Mouse (Mus musculus) spleen, postnatal 36 days (tissue): ENCODE results near the gene Slc11a2.
"Not testable (repeated sequence)": the region's sequence is repeated elsewhere in the genome, so short reads cannot be mapped to it uniquely, and the experiment has no call there.

ENCODE experiments used
- DNase-seq, 2 experiments: peaks; one replicate each; pipeline ENCODE4 v3.0.0; 2022; ENCODE audit warnings: low spot score in 2 of 2, mixed read lengths in 1 of 2

The Slc11a2 gene

DNA sequence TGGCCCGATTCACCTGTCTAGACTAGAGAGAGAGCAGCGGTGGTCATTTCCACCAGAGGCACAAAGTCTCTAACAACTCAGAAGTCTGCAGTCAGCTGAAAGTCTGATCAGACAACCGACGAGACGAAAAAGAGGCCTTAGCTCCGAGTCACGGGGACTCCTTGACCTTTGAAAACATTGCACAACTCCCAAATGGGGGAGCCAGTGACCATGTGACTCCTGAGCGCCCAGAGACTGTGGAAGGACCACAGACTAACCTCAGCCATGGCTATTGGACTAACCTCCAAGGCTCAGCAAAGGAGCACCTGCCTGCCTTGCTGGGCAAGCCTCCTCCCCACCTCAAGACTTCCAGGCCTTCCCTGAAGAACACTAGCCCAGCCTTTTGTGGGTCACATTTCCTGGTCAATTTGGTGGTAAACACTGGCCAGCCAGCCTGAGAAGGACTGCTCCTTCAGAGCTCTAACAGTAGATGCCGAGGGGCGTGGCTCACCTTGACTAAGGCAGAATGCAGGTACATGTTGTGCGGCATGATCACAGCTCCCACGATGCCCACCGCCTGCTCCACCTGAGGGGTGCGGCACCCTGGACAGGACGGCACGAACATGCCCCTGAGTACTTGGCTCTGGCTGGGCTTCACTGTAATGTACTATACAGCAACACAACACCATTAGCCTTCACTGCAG lies 21.4 kb downstream of the Slc11a2 start:
- DNase-seq = no peak

DNA sequence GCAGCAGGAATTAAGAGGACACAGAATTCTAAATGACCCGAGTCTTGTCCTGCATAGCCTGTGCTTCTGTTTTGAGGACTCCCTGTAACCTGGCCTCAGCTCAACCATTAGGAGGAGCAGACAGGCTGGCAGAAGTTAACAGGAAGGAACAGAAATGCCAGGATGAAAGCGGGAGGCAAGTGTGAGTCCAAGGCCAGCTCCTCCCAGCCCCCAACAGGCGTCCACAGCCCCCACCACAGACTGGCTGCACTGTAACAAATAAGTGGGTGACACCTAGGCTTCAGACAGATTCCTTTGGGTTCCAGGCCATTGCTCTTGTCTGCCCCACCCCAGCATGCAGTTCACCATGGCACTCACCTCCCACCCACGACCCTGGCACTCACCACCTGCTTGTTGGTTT lies 22.1 kb downstream of the Slc11a2 start:
- DNase-seq = no peak

DNA sequence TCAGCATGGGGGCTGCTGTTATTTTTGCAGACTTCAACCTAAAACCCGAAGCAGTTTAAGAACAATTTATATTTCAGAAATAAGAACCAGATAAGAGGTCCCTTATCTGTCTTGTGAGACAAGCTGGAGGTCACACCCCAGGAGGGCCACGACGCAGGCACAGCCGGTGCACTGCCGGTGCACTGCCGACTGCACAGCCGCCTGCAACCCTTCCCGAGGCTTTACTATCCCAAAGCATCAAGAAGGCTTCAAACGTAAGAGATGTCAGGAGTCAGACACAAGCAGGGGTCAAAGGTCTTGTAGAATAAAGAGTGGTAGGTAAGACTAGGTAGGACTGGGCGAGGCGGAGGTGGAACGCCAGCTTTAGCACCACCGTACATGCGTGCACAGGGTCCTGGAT lies 22.5 kb downstream of the Slc11a2 start:
- DNase-seq = no peak

DNA sequence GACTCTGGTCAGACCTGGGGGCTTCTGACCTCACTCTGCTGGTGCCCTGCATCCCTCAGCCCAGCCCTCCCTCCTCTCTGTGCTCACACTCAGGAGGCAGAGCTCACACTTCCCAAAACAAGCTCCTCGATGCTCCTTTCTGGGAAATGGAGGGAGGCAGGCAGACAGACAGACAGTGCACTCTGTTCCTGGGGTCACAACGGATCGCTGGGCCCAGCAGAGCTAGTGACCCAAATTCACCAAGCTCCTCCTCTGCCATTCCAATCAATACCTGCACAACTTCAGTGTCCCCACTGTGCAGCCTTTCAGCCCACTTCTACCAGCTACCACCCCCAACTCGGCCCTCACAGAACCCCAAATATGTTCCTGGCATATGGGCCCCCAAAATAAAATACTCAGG lies 23.1 kb downstream of the Slc11a2 start:
- DNase-seq = no peak

DNA sequence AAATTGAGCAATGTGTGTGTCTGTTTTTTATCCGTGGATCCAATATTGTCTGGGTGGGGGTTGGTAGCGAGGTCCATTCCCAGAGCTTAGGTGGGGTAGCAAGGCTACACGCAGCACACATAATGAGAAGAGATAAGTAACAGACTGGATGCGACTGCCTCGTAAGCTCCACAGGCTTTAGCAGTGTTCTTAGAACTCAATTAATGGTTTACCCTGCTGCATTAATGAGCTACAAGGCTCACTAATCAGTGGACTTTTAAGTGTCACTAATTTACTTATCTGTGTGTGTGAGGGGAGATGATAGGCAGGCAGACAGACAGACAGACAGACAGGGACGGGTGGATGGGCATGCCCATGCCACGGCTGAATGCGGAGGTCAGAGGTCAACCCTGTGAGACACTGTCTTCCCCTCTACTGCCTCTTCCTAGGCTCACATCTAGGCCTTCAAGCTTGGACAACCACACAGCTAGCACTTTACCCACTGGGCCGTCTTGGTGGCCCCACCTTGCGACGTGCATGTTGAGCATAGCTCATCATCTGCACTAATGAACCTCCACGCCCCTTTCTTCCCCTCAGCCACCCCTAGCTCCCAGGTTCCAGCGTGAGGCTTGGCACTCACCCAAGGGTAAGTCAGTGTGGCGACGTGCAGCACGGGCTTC lies 24.2 kb downstream of the Slc11a2 start:
- no peak for DNase-seq

DNA sequence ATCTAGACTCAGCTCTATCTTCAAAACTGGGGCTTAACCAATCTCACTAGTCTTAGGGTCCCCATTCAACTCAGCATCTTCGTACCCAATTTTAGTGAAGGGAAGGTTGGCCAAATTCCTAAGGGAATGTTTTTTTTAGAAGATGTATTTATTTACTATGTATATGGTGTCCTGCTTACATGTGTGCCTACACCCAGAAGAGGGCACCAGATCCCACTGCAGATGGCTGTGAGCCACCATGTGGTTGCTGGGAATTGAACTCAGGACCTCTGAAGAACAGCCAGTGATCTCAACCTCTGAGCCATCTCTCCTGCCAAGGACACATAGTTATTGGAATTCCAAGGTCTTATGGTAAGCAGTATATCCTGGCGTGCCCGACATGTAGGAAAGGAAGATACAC lies 29.3 kb downstream of the Slc11a2 start:
- no peak for DNase-seq

DNA sequence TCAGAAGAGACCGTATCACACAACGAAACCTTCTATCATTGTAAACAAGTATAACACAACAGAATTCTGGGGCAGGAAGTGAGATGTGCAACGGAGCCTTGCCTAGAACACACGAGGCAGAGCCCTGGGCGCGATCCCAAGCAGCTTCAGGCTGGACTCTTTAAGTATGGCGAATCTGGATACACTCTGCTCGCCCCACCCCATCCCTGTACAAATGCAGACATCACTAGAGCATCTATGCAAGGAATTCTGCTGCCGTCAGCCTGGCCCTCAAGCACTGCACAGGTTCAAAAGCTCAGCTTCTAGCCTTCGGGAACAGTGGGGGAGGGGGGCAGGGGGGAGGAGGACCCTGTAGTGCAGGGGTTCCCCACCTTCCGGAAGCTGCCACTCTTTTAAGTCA lies 31.9 kb downstream of the Slc11a2 start:
- DNase-seq = no peak

DNA sequence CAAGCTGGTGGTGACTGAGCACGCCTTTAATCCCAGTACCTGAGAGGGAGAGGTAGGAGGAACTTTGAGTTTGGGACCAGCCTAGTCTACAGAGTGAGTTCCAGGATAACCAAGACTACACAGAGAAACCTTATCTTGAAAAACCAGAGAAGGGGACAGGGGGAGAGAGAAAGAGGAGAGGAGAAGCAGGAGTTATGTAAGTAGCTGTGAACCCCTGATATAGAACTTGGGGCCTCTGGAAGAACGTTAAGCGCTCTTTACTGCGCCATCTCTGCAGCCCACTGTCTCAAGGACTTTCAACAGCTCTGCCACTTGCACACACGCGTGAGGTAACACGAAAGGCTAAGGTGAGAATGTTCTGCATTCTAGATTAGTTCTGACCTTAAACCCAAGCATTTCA lies 33.3 kb downstream of the Slc11a2 start:
- DNase-seq = no peak

DNA sequence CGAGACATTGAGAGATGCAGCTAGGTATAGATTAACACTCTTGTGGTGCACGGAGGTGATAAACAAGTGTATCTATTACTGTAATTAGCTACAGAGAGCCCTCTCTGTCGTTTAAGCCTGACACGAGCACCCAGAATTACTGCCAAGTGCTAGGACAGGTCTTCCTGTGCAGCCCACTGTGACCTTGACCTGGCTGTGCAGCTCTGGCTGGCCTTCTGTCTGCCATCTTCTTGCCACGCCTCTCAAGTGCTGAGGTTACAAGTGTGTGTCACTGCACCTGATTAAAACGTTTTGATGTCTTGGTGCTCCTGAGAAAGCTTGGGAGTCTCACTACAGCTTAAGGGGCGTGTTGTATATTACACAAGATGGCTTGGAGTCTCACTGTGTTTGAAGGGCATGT lies 33.8 kb downstream of the Slc11a2 start:
- no peak for DNase-seq

DNA sequence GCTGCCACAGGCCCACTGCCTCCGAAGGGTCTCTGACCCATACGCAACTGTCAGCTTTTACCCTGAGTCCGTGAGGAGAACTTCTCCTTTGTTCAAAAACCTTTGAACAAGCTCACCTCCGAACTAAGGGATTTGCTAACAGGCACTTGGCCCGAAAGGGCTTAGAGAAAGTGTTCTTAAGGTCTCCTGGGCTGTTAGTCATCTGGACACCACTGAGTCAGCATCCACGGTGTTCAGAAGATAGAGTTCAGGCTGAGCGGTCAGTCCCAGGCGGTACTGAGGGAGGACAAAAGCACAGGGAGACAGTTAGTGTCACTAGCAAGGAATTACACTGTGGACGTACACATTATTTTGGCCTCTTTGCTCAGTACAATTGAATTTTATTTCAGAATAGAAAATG lies 36.0 kb downstream of the Slc11a2 start:
- no peak for DNase-seq

DNA sequence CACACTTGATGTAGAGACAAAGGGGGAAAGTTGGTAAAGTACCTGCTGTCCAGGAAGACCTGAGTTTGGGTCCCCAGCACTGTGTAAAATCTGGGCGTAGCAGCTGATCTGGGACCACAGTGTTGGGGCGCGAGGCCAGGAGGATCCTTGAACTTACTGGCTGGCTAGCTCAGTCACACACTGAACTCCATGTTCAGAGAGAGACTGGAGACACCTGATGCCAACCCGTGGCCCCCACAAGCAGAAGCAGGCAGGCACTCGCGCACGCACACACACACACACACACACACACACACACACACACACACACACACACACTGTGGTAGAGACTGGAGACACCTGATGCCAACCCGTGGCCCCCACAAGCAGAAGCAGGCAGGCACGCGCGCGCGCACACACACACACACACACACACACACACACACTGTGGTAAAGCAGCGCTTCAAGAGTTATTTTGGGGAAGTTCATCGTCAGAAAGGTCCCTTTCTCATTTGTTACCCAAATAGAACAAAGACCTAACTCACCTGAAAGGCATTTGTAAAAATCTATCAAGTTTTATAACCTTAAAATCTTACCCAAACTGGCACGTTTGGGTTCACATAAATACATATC lies 36.5 kb downstream of the Slc11a2 start:
- peak; percentile 41 for DNase-seq

DNA sequence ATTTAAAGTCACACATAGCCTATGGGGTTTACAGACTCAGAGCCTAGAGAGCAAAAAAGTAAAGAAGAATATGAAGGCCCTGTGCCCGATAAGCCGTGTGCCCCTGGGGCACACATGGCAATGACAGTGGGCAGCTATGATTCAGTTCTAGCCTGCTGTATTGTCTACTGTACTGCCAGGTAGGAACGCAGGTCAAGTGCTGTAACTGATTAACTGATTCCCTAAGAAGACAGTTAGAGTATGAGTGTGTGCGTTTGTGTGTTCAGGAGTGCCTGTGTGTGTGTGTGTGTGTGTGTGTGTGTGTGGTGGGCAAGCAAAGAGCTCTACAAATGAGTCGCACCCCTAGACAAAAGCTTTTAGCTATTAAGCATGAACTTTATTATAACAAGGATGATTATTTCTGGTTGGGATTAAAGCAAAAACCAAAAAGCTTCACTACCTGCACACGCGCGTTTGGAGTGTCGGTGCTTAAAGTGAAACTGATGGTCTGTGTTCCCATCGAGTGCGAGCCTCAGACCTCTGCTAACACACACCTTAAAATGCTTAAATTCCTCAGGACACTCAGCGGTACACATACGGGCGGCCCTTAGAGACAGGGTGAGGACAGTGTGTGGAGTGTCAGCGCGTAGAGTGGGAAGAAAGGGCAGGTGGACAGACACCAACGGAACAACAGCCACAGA lies 37.2 kb downstream of the Slc11a2 start:
- no peak for DNase-seq

DNA sequence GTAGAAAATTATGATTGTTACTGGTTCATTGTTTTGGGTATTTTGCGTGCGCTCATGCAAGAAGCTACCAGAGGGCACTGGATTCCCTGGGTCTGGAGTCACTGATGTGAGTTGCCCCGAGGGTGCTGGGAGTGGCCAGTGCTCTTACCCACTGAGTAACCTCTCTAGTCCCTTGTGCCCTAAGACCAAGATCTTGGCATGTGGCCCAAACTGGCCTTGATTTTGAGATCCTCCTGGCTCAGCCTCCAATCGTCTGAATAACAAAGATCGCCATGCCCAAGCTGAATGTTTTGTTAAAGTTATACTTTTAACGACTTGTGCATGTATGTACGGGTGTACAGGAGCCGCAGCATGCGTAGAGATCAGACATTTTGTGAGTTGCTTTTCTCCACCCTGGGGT lies 39.2 kb downstream of the Slc11a2 start:
- no peak for DNase-seq

DNA sequence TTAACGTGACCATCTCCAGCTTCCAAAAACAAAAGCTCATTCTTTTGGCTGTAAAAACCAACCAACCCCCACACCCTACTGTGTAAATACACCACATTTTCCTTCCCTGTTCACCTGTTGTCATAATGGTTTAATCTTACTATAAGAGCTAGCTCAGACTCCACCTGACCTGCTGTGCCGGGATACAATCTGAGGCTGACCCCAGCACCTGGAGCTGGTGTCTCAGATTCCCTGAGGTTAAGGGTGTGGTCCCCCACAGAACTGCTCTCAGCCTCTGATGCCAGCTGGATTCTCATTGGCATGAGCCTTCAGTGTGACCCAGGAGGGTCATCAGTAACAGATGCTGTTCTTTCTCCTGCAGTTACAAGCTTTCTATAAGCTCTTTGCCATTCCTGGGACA lies 44.8 kb downstream of the Slc11a2 start:
- DNase-seq = no peak

DNA sequence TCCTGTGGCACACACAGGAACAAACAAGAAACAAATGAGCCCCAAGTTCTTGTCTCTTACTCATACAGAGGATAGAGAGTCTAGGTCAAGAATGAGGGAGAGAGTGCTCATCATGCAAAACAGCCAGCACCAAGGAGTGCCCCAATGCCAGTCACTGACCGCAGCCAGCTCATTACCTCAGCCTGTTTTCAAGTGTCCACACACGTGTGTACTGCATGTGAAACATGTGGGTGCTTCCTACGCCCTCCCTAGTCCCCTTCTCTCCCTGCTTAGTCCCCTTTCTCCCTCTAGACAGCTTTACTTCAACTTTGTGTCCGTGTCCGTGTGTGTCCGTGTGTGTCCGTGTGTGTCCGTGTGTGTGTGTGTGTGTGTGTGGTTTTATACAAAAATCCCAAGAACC lies 45.2 kb downstream of the Slc11a2 start:
- DNase-seq = no peak

DNA sequence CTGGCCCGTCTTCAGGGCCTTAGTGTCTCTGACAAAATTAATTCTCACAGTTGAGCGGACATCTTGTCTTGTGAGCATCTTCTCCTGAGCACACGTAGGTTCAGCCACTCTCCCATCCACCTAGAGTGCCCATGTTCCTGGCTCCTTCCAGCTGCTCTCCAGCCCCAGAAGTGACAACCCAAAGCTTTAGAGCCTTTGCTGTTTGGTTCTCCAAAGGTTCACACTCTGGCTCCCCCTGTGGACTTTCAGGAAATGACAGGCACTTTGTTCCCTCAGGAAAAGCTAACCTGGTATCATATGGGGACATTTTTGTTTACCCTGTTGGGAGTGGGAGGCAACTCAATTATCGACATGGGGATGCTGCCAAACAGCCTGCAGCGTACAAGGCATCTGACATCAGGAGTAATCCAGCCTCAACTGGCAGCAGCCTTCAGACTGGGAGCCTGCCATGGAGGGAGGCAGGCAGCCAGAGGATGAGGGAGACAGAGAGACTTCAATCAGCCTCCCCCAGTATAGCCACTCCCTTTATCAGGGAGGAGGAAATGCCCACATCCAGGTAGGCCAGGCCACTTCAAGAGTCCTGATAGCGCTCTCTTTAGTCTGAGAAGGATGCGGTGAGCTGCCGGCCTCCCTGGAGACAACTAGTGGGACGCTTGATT lies 46.9 kb downstream of the Slc11a2 start:
- not testable (repeated sequence) for DNase-seq

DNA sequence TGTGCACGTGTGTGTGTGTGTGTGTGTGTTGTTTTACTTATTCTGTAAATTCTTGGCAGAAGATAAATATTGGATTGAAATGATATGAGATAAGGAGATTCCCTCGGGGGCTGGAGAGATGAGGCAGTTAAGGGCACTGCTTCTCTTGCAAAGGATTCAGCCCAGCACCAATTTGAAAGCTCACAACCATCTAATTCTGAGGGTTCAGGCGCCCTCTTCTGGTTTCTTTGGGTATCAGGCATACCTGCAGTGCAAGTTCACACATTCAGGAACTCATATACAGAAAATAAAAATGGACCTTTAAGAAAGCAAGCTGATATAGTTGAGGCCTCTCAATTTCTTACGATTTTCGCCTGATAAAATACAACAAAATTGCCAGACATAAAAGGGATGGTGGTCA lies 49.8 kb downstream of the Slc11a2 start:
- DNase-seq = peak; percentile 24 to 29

DNA sequence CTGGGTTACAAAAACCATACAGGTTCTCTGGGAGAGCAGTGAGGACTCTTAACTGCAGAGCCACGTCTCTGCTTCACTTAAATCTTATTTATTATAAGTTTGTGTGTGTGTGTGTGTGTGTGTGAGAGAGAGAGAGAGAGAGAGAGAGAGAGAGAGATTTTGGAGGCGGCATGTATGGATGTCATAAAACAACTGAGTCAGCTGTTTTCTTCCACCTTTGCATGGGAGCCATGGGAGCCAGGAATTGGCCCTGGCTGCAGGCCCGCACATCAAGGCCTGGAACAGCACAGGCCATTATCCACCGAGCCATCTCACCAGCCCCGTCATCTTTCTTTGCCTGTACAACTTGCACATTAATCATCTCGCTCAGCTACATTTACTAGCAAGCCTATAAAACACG lies 57.8 kb downstream of the Slc11a2 start:
- no peak for DNase-seq

DNA sequence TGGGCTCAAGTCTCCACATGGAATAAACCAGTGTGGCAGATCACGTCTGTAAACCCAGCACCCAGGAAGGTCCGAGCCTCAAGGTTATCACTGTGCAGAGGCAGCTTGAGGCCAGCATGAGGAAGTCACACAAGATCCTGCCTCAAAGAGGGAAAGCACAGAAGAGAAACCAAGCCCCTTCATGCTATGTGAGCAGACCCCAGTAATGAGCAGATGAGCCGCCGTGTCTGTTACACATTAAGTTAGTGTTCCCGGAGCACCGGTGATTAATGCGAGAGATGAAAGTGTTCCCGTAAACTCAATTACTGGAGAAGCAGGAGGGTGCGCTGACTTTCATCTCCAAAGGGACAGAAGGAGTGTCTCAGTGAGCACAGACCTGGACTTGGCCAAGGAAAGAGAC lies 58.9 kb downstream of the Slc11a2 start:
- not testable (repeated sequence) for DNase-seq

DNA sequence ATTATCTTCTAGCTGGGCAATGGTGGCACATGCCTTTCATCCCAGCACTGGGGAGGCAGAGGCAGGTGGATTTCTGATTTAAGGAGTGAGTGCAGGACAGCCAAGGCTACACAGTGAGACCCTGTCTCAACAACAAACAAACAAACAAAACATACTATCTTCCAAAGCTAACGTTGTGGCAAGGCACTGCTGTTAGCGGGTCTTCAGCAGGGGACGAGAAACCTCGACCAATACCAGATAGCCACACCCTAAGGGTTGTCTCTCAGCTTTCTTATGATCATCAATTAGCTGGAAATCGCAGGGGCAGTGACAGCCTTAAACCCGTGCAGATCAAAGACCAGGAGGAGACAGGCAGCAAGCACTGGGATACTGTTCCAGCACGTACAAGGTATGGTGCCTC lies 60.6 kb downstream of the Slc11a2 start, which contains the start of gene Higd1c:
TSS of gene Higd1c (plus strand) at position 301 of the 400 bp plus-strand sequence.
- DNase-seq = no peak

DNA sequence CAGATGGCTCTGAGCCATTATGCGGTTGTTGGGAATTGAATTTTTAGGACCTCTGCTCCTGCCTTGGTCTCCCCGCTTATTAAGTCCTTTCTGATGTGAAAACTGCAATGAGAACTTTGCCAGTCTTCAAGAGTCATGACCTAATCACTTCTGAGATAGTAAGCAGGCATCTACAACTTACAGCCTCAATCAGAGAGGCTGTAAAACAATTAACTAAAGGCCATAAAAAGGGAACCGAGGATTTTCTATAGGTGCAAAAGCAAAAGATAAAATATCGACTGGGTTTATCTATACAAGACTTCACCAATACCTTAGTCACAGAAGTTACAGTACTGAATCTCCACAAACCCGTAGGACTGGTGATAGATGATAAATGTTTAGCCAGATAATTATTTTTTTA lies 69.0 kb downstream of the Slc11a2 start:
- DNase-seq = no peak

DNA sequence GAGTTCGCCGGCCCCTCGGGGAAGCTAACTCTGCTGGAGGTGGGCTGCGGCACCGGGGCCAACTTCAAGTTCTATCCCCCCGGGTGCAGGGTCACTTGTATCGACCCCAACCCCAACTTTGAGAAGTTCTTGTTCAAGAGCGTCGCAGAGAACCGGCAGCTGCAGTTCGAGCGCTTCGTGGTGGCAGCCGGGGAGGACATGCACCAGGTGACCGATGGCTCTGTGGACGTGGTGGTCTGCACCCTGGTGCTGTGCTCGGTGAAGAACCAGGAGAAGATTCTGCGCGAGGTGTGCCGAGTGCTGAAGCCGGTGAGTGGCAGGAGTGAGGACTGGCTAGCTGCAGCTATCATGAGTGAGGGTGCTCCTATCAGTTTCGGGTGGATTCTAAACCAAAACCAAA lies 71.5 kb downstream of the Slc11a2 start:
- DNase-seq = not testable (repeated sequence)
